Mouse (Mus musculus): ENCODE data around the gene Mboat2.

The Mboat2 gene

GRCm38 (mm10) chr12:24897354-24897753 lies 66.7 kb downstream of the Mboat2 start:
- in situ Hi-C loops (cut with MboI, MseI), result no loop called here

- in situ Hi-C loops (cut with MboI, MseI), result no loop called here
These were observed 67.5 kb downstream of the Mboat2 start for GRCm38 (mm10) chr12:24898226-24898625.

- in situ Hi-C loops (cut with MboI, MseI), result no loop called here
These were observed 69.0 kb downstream of the Mboat2 start for GRCm38 (mm10) chr12:24899636-24900035.

GRCm38 (mm10) chr12:24902736-24903135 lies 72.1 kb downstream of the Mboat2 start:
- in situ Hi-C loops (cut with MboI, MseI), result no loop called here

- in situ Hi-C loops (cut with MboI, MseI), result no loop called here
These were observed 77.2 kb downstream of the Mboat2 start for GRCm38 (mm10) chr12:24907894-24908293.

- in situ Hi-C loops (cut with MboI, MseI), result loop anchor here (5.0 kb wide), 1 partner anchor 97 kb away; no protein-coding TSS in a partner anchor
These were observed 79.0 kb downstream of the Mboat2 start for GRCm38 (mm10) chr12:24909679-24910078.

- in situ Hi-C loops (cut with MboI, MseI), result loop anchor here (5.0 kb wide), 1 partner anchor 100 kb away; no protein-coding TSS in a partner anchor
These were observed 81.5 kb downstream of the Mboat2 start for GRCm38 (mm10) chr12:24912174-24912573.

- in situ Hi-C loops (cut with MboI, MseI), result loop anchor here (5.0 kb wide), 1 partner anchor 101 kb away; no protein-coding TSS in a partner anchor
These were observed 82.2 kb downstream of the Mboat2 start for GRCm38 (mm10) chr12:24912876-24913275.

- in situ Hi-C loops (cut with MboI, MseI), result no loop called here
These were observed 88.0 kb downstream of the Mboat2 start for GRCm38 (mm10) chr12:24918575-24919262.

GRCm38 (mm10) chr12:24920861-24921260 lies 90.2 kb downstream of the Mboat2 start:
- in situ Hi-C loops (cut with MboI, MseI), result no loop called here

- in situ Hi-C loops (cut with MboI, MseI), result no loop called here
These were observed 93.3 kb downstream of the Mboat2 start for GRCm38 (mm10) chr12:24924003-24924402.

GRCm38 (mm10) chr12:24925276-24925675 lies 94.6 kb downstream of the Mboat2 start:
- in situ Hi-C loops (cut with MboI, MseI), result loop anchor here (25.0 kb wide), 1 partner anchor 438 kb away; the partner anchor contains the start of gene Taf1b

GRCm38 (mm10) chr12:24925684-24926083 lies 95.0 kb downstream of the Mboat2 start:
- in situ Hi-C loops (cut with MboI, MseI), result loop anchor here (25.0 kb wide), 1 partner anchor 438 kb away; the partner anchor contains the start of gene Taf1b

- in situ Hi-C loops (cut with MboI, MseI), result loop anchor here (25.0 kb wide), 1 partner anchor 441 kb away; the partner anchor contains the start of gene Taf1b
These were observed 97.5 kb downstream of the Mboat2 start for GRCm38 (mm10) chr12:24928051-24928748.

- in situ Hi-C loops (cut with MboI, MseI), result loop anchor here (25.0 kb wide), 1 partner anchor 442 kb away; the partner anchor contains the start of gene Taf1b
These were observed 98.4 kb downstream of the Mboat2 start for GRCm38 (mm10) chr12:24929043-24929442.

GRCm38 (mm10) chr12:24930760-24931159 lies 100.1 kb downstream of the Mboat2 start:
- in situ Hi-C loops (cut with MboI, MseI), result loop anchor here (25.0 kb wide), 1 partner anchor 443 kb away; the partner anchor contains the start of gene Taf1b

GRCm38 (mm10) chr12:24932120-24932519 lies 101.4 kb downstream of the Mboat2 start:
- in situ Hi-C loops (cut with MboI, MseI), result loop anchor here (25.0 kb wide), 1 partner anchor 445 kb away; the partner anchor contains the start of gene Taf1b

- in situ Hi-C loops (cut with MboI, MseI), result loop anchor here (25.0 kb wide), 1 partner anchor 446 kb away; the partner anchor contains the start of gene Taf1b
These were observed 102.6 kb downstream of the Mboat2 start for GRCm38 (mm10) chr12:24933206-24933775.

- in situ Hi-C loops (cut with MboI, MseI), result loop anchor here (25.0 kb wide), 1 partner anchor 447 kb away; the partner anchor contains the start of gene Taf1b
These were observed 103.3 kb downstream of the Mboat2 start for GRCm38 (mm10) chr12:24933996-24934395.

GRCm38 (mm10) chr12:24936281-24936680 lies 105.6 kb downstream of the Mboat2 start:
- in situ Hi-C loops (cut with MboI, MseI), result loop anchor here (5.0 to 25.0 kb wide), 2 partner anchors 214 to 449 kb away; partner anchors contain the start of gene Taf1b

- in situ Hi-C loops (cut with MboI, MseI), result loop anchor here (5.0 to 25.0 kb wide), 2 partner anchors 217 to 452 kb away; partner anchors contain the start of gene Taf1b
These were observed 108.7 kb downstream of the Mboat2 start for GRCm38 (mm10) chr12:24939372-24939771.

All from T-helper 2 cell (primary cell).